Mouse (Mus musculus) heart, postnatal 0 days (tissue): ENCODE results near the gene Ephb1.

Source experiments
- CTCF ChIP-seq: IDR thresholded peaks from 2 replicates; pipeline ENCODE4 v1.5.1; 2016; ENCODE audit warnings: antibody characterized with exemption, control low read depth, low read depth
- EP300 ChIP-seq: IDR thresholded peaks from 2 replicates; pipeline ENCODE4 v1.6.1; 2016; ENCODE audit warnings: antibody characterized with exemption, low read depth

DNA sequence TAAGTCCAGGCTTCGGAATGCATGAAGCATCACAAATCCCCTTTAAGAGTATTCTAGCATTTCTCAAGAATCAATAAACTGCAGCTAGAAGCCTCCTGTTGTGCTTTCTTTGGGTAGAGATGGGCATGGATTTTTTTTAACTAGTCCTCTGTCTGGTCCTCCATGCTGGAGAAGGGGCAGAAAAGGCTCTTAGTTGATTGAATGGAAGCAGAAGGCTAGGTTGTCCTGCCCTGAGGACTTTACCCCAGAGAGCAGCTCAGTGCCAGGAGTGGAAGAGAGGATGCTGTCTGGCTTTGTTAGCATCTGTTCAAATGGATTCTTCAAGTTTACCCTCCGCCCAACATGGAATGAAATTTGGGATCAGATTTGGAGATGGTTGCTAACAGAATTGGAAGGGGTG is 25.7 kb upstream of the Ephb1 start:
- TF ChIP-seq EP300 (no peak), CTCF (no peak)
